Mouse (Mus musculus) liver, embryonic 11.5 days (tissue): Measurements from ENCODE around the gene Gm27021. TPM values are rescaled to one million over a fixed set of nuclear protein-coding genes. Genes with fewer than 3 reads are reported as not detected.

Experiments used
- ATAC-seq: fragments of 200-750 bp; cut with Nextera tagmentation; replicated peaks from 2 replicates; pipeline ENCODE4 v1.8.0; 2017; ENCODE audit warnings: moderate number of reproducible peaks, mild to moderate bottlenecking, moderate TSS enrichment, moderate library complexity; ENCODE audit not compliant: low FRiP score
- DNase-seq: peaks from one replicate; pipeline ENCODE4 v3.0.0-alpha.2; 2017; ENCODE audit warnings: low spot score
- H3K27ac ChIP-seq: fragments of 300-500 bp; sonication (generic); 2 replicates; pipeline ENCODE4 v1.5.1; 2014; ENCODE audit warnings: mild to moderate bottlenecking, low read depth, low read length, control low read depth
- H3K27me3 ChIP-seq: fragments of 300-500 bp; sonication (generic); replicated peaks from 2 replicates; pipeline ENCODE4 v1.6.1; 2014; ENCODE audit warnings: low read length, mixed read lengths; ENCODE audit not compliant: control insufficient read depth, insufficient read depth
- H3K36me3 ChIP-seq: fragments of 300-500 bp; sonication (generic); 2 replicates; pipeline ENCODE4 v1.6.1; 2014; ENCODE audit warnings: mild to moderate bottlenecking, low read length, moderate library complexity, mixed read lengths; ENCODE audit not compliant: control insufficient read depth, insufficient read depth
- H3K4me1 ChIP-seq: fragments of 300-500 bp; sonication (generic); replicated peaks from 2 replicates; pipeline ENCODE4 v1.6.1; 2014; ENCODE audit warnings: low read length, mixed read lengths; ENCODE audit not compliant: control insufficient read depth, insufficient read depth
- H3K4me2 ChIP-seq: fragments of 300-500 bp; sonication (generic); 2 replicates; pipeline ENCODE4 v1.6.1; 2014; ENCODE audit warnings: mild to moderate bottlenecking, control low read depth, moderate library complexity
- H3K4me3 ChIP-seq: fragments of 300-500 bp; sonication (generic); 2 replicates; pipeline ENCODE4 v1.5.1; 2014; ENCODE audit warnings: low read depth, low read length, control low read depth
- H3K9ac ChIP-seq: fragments of 300-500 bp; sonication (generic); 2 replicates; pipeline ENCODE4 v1.6.1; 2014; ENCODE audit warnings: low read depth, low read length, control low read depth
- H3K9me3 ChIP-seq: fragments of 300-500 bp; sonication (generic); 2 replicates; pipeline ENCODE4 v1.6.1; 2016; ENCODE audit warnings: low read length, inconsistent platforms, mixed read lengths; ENCODE audit not compliant: control insufficient read depth
- WGBS: fragments of 180-500 bp; shearing (Covaris S2); extraction: QIAGEN DNeasy Blood & Tissue Kit; methylation state at CpG from one replicate; pipeline ENCODE4 v1.1.7; 2014; 5-methylcytosine and 5-hydroxymethylcytosine counted together
- polyA plus RNA-seq: library from polyadenylated mRNA; unstranded; fragments of >200 nt; fragmentation: Nextera tagmentation; extraction: Ambion mirVana; gene quantifications from 2 replicates; pipeline ENCODE4 v1.2.1, GENCODE M21; 2014

The Gm27021 gene
- polyA plus RNA-seq, 1 experiment from 2014 or later: 0.69 TPM

GRCm38 (mm10) chr8:120574941-120575340 lies 92.9 kb downstream of the Gm27021 start:
- WGBS: 78% methylated on average over 19 of the region's 19 CpGs
- Histone ChIP-seq H3K9me3 (no peaks in the 10 kb centered on the region), H3K4me3 (no peak overlapping the region), H3K4me1 (peaks cover 16% of the 10 kb centered on the region), H3K9ac (no peak overlapping the region), H3K27ac (no peak overlapping the region), H3K36me3 (peaks cover 90% of the 10 kb centered on the region), H3K27me3 (no peaks in the 10 kb centered on the region), H3K4me2 (no peak overlapping the region)
- no peak for ATAC-seq
- no peak for DNase-seq

- WGBS: 89% methylated on average over 11 of the region's 11 CpGs
- ATAC-seq: no peak
- DNase-seq: no peak
- no peak overlapping the region for H3K27ac ChIP-seq
- H3K36me3 ChIP-seq: peaks cover 85% of the 10 kb centered on the region
- H3K4me1 ChIP-seq: peaks cover 16% of the 10 kb centered on the region
- H3K27me3 ChIP-seq: no peaks in the 10 kb centered on the region
- no peak overlapping the region for H3K4me3 ChIP-seq
- no peak overlapping the region for H3K4me2 ChIP-seq
- no peak overlapping the region for H3K9ac ChIP-seq
- no peaks in the 10 kb centered on the region for H3K9me3 ChIP-seq
These were observed 94.0 kb downstream of the Gm27021 start for GRCm38 (mm10) chr8:120573866-120574265.

- no peak overlapping the region for H3K4me3 ChIP-seq
- H3K9ac ChIP-seq: no peak overlapping the region
- ATAC-seq (no peak), DNase-seq (no peak)
- no peak overlapping the region for H3K4me2 ChIP-seq
- H3K36me3 ChIP-seq: peaks cover 81% of the 10 kb centered on the region
- no peaks in the 10 kb centered on the region for H3K27me3 ChIP-seq
- H3K4me1 ChIP-seq: peaks cover 16% of the 10 kb centered on the region
- H3K27ac ChIP-seq: no peak overlapping the region
- WGBS: 79% methylated on average over 21 of the region's 21 CpGs
- H3K9me3 ChIP-seq: no peaks in the 10 kb centered on the region
These were observed 95.3 kb downstream of the Gm27021 start for GRCm38 (mm10) chr8:120572534-120572933.

GRCm38 (mm10) chr8:120571561-120571960 lies 96.3 kb downstream of the Gm27021 start:
- no peak for ATAC-seq
- no peaks in the 10 kb centered on the region for H3K9me3 ChIP-seq
- no peak overlapping the region for H3K9ac ChIP-seq
- H3K4me2 ChIP-seq: no peak overlapping the region
- H3K4me1 ChIP-seq: peaks cover 16% of the 10 kb centered on the region
- H3K27me3 ChIP-seq: no peaks in the 10 kb centered on the region
- no peak overlapping the region for H3K4me3 ChIP-seq
- DNase-seq: no peak
- H3K36me3 ChIP-seq: peaks cover 80% of the 10 kb centered on the region
- WGBS: 89% methylated on average over 8 of the region's 8 CpGs
- H3K27ac ChIP-seq: no peak overlapping the region

GRCm38 (mm10) chr8:120569939-120570715 lies 97.8 kb downstream of the Gm27021 start:
- no peak for ATAC-seq

GRCm38 (mm10) chr8:120569123-120569522 lies 98.8 kb downstream of the Gm27021 start:
- DNase-seq (no peak), ATAC-seq (no peak)
- no peak overlapping the region for H3K4me3 ChIP-seq
- H3K27me3 ChIP-seq: no peaks in the 10 kb centered on the region
- peaks cover 66% of the 10 kb centered on the region for H3K36me3 ChIP-seq
- H3K4me1 ChIP-seq: peaks cover 18% of the 10 kb centered on the region
- no peaks in the 10 kb centered on the region for H3K9me3 ChIP-seq
- H3K4me2 ChIP-seq: no peak overlapping the region
- no peak overlapping the region for H3K27ac ChIP-seq
- WGBS: 92% methylated on average over 17 of the region's 17 CpGs
- H3K9ac ChIP-seq: no peak overlapping the region

More at GRCm38 (mm10) chr8:120569939-120570715, 97.8 kb downstream of the Gm27021 start:
- H3K9ac ChIP-seq: no peak overlapping the region
- H3K36me3 ChIP-seq: peaks cover 72% of the 10 kb centered on the region
- peak; percentile 81 for DNase-seq
- WGBS: 61% methylated on average over 13 of the region's 13 CpGs
- H3K27me3 ChIP-seq: no peaks in the 10 kb centered on the region
- no peak overlapping the region for H3K4me3 ChIP-seq
- H3K27ac ChIP-seq: no peak overlapping the region; the same call in 1 of the 2 replicates
- no peak overlapping the region for H3K4me2 ChIP-seq
- H3K4me1 ChIP-seq: peaks cover 14% of the 10 kb centered on the region
- H3K9me3 ChIP-seq: no peaks in the 10 kb centered on the region

- no peak overlapping the region for H3K4me3 ChIP-seq
- peaks cover 26% of the 10 kb centered on the region for H3K4me1 ChIP-seq
- H3K36me3 ChIP-seq: peaks cover 59% of the 10 kb centered on the region
- H3K27ac ChIP-seq: no peak overlapping the region
- no peaks in the 10 kb centered on the region for H3K9me3 ChIP-seq
- DNase-seq: no peak
- no peaks in the 10 kb centered on the region for H3K27me3 ChIP-seq
- ATAC-seq: no peak
- WGBS: 97% methylated on average over 37 of the region's 37 CpGs
- H3K9ac ChIP-seq: no peak overlapping the region
- no peak overlapping the region for H3K4me2 ChIP-seq
These were observed 99.6 kb downstream of the Gm27021 start for GRCm38 (mm10) chr8:120568164-120568798.

GRCm38 (mm10) chr8:120567731-120568130 lies 100.1 kb downstream of the Gm27021 start:
- Histone ChIP-seq H3K4me3 (no peak overlapping the region), H3K4me2 (no peak overlapping the region), H3K9ac (no peak overlapping the region), H3K27me3 (no peaks in the 10 kb centered on the region), H3K27ac (no peak overlapping the region), H3K4me1 (peaks cover 32% of the 10 kb centered on the region), H3K36me3 (peaks cover 59% of the 10 kb centered on the region), H3K9me3 (no peaks in the 10 kb centered on the region)
- DNase-seq: no peak
- no peak for ATAC-seq
- 94% methylated on average over 17 of the region's 17 CpGs for WGBS

- H3K27ac ChIP-seq: no peak overlapping the region
- H3K36me3 ChIP-seq: peaks cover 49% of the 10 kb centered on the region
- H3K9me3 ChIP-seq: no peaks in the 10 kb centered on the region
- no peaks in the 10 kb centered on the region for H3K27me3 ChIP-seq
- H3K4me2 ChIP-seq: no peak overlapping the region
- DNase-seq: no peak
- no peak overlapping the region for H3K4me3 ChIP-seq
- no peak for ATAC-seq
- H3K4me1 ChIP-seq: peaks cover 36% of the 10 kb centered on the region
- 88% methylated on average over 8 of the region's 8 CpGs for WGBS
- H3K9ac ChIP-seq: no peak overlapping the region
These were observed 101.2 kb downstream of the Gm27021 start for GRCm38 (mm10) chr8:120566681-120567080.
